Mouse (Mus musculus): Measurements from ENCODE around the gene Mt2. TPM values are rescaled to one million over a fixed set of nuclear protein-coding genes. Genes with fewer than 3 reads are reported as not detected.
A peak's percentile ranks its signal among the peaks of the same experiment; 100 is the strongest.

Mt2 gene
- polyA plus RNA-seq, 1 experiment from 2014 or later: 738 TPM

DNA sequence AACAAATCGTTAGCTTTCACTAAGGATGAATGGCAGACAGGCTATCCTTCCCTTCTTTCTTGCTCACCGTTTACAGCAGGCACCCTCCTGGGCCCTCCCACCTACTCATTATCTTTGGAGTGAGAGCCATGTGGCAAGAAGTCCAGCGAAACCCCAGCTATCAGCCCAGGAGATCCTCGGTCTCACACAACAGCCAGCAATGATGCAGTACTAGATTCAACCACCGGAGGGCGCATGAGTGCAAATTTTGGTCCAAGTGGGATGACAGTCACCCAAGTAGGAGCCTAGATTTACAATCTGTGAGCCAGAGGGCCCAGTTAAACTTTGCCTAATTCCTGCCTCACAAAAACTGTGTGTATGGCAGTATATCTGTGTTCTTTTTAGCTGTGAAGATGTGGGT lies 5.2 kb upstream of the Mt2 start:
- H3K27ac ChIP-seq (ENCODE audit: low read length): no peak overlapping the region
- peaks cover 12% of the 10 kb centered on the region for H3K27me3 ChIP-seq (replicated peaks; ENCODE audit: control insufficient read depth, insufficient read depth, low read length)
- 3% methylated on average over 6 of the region's 6 CpGs for WGBS
- no peaks in the 10 kb centered on the region for H3K36me3 ChIP-seq (ENCODE audit: control insufficient read depth, insufficient read depth, low read length)
- H3K9ac ChIP-seq (ENCODE audit: low read depth, low read length): no peak overlapping the region
- no peak overlapping the region for H3K4me2 ChIP-seq (ENCODE audit: low read depth, low read length)
- peak; percentile 51; the same call in 1 of the 2 replicates for ATAC-seq
- peaks cover 4% of the 10 kb centered on the region; the same call in 1 of the 2 replicates for H3K4me1 ChIP-seq (ENCODE audit: control insufficient read depth, insufficient read depth, low read length)
- H3K9me3 ChIP-seq (ENCODE audit: control insufficient read depth, low read length): no peaks in the 10 kb centered on the region
- H3K4me3 ChIP-seq (ENCODE audit: low read length): no peak overlapping the region

DNA sequence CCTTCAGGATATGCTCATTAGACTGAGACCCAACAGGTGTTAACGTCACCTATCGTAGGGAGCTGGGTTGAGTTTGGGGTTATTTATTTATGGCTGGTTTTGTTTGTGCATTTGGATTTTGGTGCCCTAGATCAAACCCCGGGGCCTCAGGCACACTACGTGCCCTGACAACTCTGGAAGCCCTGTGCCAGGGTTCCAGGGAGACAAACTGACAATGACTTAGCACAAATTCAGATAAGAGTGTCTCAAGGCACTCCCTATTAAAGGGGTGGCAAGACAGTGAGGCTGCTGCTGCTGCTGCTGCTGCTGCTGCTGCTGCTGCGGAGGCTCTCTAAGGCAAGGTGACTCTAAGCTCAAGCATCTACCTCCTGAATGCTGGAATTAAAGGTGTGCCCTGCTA lies 2.9 kb upstream of the Mt2 start:
- WGBS: 86% methylated on average over 5 of the region's 5 CpGs
- Histone ChIP-seq H3K9ac (ENCODE audit: low read depth, low read length) (no peak overlapping the region), H3K9me3 (ENCODE audit: control insufficient read depth, low read length) (no peaks in the 10 kb centered on the region), H3K4me1 (ENCODE audit: control insufficient read depth, insufficient read depth, low read length) (peaks cover 12% of the 10 kb centered on the region), H3K4me2 (ENCODE audit: low read depth, low read length) (no peak overlapping the region), H3K36me3 (ENCODE audit: control insufficient read depth, insufficient read depth, low read length) (no peaks in the 10 kb centered on the region), H3K27me3 (replicated peaks; ENCODE audit: control insufficient read depth, insufficient read depth, low read length) (peaks cover 30% of the 10 kb centered on the region), H3K4me3 (ENCODE audit: low read length) (no peak overlapping the region), H3K27ac (ENCODE audit: low read length) (no peak overlapping the region)
- no peak for ATAC-seq

DNA sequence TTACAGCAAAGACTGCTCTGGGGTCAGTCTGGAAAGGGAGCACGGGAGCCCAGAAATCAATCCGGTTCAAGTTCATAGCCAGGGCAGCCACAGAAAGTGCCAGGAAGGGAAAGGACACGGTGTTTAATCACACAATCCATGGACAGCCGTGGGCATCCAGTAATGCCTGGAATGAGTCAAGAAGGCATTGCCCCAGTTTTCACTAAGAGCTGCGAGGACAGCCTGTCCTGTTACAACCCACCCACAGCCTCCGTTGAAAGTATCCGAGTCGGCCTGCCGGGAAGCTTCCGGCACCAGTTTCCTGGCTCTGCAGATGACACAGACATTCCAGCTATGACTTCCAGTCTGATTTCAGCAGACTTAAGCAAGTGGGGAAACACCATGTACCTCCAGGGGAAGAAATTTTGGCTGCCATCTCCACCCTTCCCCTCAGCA lies 1.1 kb upstream of the Mt2 start:
- ATAC-seq: no peak
- Histone ChIP-seq H3K9me3 (ENCODE audit: control insufficient read depth, low read length) (no peaks in the 10 kb centered on the region), H3K4me2 (ENCODE audit: low read depth, low read length) (peak overlapping the region; percentile 95), H3K4me3 (ENCODE audit: low read length) (peak overlapping the region; percentile 59; the same call in 1 of the 2 replicates), H3K9ac (ENCODE audit: low read depth, low read length) (peak overlapping the region; percentile 72; the same call in 1 of the 2 replicates), H3K27ac (ENCODE audit: low read length) (no peak overlapping the region), H3K27me3 (replicated peaks; ENCODE audit: control insufficient read depth, insufficient read depth, low read length) (peaks cover 31% of the 10 kb centered on the region), H3K36me3 (ENCODE audit: control insufficient read depth, insufficient read depth, low read length) (no peaks in the 10 kb centered on the region), H3K4me1 (ENCODE audit: control insufficient read depth, insufficient read depth, low read length) (peaks cover 12% of the 10 kb centered on the region)
- 41% methylated on average over 10 of the region's 10 CpGs for WGBS

DNA sequence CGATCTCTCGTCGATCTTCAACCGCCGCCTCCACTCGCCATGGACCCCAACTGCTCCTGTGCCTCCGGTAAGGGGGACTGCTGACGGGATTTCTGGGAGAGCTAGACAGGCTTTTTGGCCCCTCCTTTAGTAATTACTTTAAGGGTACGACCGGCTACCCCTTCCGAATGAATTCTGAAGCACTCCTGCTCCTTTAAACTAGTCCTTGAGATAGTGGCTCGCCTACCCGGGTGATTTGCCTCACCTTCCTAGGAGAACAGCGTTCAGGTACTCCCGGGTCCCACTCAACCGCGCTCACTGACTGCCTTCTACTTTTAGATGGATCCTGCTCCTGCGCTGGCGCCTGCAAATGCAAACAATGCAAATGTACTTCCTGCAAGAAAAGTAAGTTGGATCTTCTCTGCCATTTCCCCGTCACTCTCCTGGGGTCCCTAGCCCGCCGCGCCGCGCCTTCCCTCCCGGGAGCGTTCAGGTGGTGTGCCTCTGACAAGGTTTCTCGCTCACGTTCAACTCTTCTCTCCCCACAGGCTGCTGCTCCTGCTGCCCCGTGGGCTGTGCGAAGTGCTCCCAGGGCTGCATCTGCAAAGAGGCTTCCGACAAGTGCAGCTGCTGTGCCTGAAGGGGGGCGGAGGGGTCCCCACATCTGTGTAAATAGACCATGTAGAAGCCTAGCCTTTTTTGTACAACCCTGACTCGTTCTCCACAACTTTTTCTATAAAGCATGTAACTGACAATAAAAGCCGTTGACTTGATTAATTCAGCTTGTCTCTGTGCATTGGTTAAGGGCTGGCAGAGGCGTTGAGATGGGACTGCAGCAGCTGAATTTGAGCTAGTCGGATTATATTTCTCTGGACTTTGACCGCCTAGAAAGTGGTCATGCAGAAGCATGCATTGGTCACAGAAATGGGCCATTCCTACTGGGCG lies 607 bp downstream of the Mt2 start:
- Histone ChIP-seq H3K4me3 (ENCODE audit: low read length) (peak overlapping the region; percentile 59), H3K4me1 (ENCODE audit: control insufficient read depth, insufficient read depth, low read length) (peaks cover 13% of the 10 kb centered on the region), H3K9ac (ENCODE audit: low read depth, low read length) (peak overlapping the region; percentile 72), H3K27me3 (replicated peaks; ENCODE audit: control insufficient read depth, insufficient read depth, low read length) (peaks cover 31% of the 10 kb centered on the region), H3K9me3 (ENCODE audit: control insufficient read depth, low read length) (no peaks in the 10 kb centered on the region), H3K36me3 (ENCODE audit: control insufficient read depth, insufficient read depth, low read length) (no peaks in the 10 kb centered on the region), H3K27ac (ENCODE audit: low read length) (peak overlapping the region; percentile 86), H3K4me2 (ENCODE audit: low read depth, low read length) (peak overlapping the region; percentile 95)
- peak; percentile 29 for ATAC-seq
- WGBS: 2% methylated on average over 39 of the region's 39 CpGs

DNA sequence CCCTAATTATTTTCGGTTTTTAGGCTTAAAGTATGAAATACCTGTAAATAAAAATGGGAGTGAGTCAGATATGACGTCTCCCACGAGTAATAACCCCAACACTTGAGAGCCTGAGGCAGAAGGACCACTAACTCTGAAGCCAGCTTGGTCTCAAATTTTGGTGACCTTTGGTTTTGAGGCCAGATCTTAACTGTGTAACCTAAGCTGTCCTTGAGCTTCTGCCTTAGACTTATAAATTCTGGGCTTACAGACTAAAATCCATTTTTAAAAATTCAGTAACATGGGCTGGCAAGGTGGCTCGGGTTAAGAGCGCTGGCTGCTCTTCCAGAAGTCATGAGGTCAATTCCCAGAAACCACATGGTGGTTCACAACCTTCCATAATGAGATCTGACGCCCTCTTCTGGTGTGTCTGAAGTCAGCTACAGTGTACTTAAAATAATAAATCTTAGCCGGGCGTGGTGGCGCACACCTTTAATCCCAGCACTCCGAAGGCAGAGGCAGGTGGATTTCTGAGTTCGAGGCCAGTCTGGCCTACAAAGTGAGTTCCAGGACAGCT lies 1.5 kb downstream of the Mt2 start:
- peaks cover 31% of the 10 kb centered on the region for H3K27me3 ChIP-seq (replicated peaks; ENCODE audit: control insufficient read depth, insufficient read depth, low read length)
- peak overlapping the region; percentile 95 for H3K4me2 ChIP-seq (ENCODE audit: low read depth, low read length)
- no peak for ATAC-seq
- peak overlapping the region; percentile 59 for H3K4me3 ChIP-seq (ENCODE audit: low read length)
- 49% methylated on average over 11 of the region's 11 CpGs for WGBS
- H3K4me1 ChIP-seq (ENCODE audit: control insufficient read depth, insufficient read depth, low read length): peaks cover 14% of the 10 kb centered on the region
- 0 out of 2 replicates have a peak overlapping the region, but pooled peaks have one; percentile 72 for H3K9ac ChIP-seq (ENCODE audit: low read depth, low read length)
- no peaks in the 10 kb centered on the region for H3K36me3 ChIP-seq (ENCODE audit: control insufficient read depth, insufficient read depth, low read length)
- no peaks in the 10 kb centered on the region for H3K9me3 ChIP-seq (ENCODE audit: control insufficient read depth, low read length)
- peak overlapping the region; percentile 86; the same call in 1 of the 2 replicates for H3K27ac ChIP-seq (ENCODE audit: low read length)

DNA sequence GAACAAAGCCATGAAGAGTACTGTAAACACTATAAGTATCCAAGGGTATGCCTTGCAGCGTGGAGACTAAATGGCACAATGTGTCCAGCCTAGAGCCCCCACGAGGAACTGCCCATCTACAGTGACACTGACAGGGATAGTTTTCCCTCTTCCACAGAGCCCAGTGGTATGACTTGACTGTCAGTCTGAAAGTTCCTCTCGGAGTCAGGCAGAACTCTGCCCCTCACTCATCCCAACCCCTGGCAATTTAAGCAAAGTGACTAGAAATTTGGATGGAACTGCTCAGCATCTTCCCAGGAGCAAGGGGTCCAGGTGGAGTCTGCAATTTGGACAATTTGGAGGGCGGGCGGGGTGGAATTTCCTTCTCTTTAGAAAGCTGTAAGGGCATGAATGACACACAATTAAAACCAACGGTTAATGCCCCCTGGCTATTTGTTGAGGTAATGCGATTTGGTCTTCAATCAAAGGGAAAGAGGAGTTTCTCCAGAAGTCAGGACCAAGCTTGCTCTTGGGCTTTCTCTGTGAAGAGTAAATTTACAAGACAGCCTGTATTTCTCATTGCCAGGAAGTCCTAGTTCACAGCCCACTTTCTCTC lies 2.3 kb downstream of the Mt2 start:
- WGBS: 41% methylated on average over 7 of the region's 7 CpGs
- Histone ChIP-seq H3K4me1 (ENCODE audit: control insufficient read depth, insufficient read depth, low read length) (peaks cover 14% of the 10 kb centered on the region), H3K9me3 (ENCODE audit: control insufficient read depth, low read length) (no peaks in the 10 kb centered on the region), H3K9ac (ENCODE audit: low read depth, low read length) (no peak overlapping the region), H3K4me3 (ENCODE audit: low read length) (no peak overlapping the region), H3K27ac (ENCODE audit: low read length) (no peak overlapping the region), H3K4me2 (ENCODE audit: low read depth, low read length) (no peak overlapping the region), H3K36me3 (ENCODE audit: control insufficient read depth, insufficient read depth, low read length) (no peaks in the 10 kb centered on the region), H3K27me3 (replicated peaks; ENCODE audit: control insufficient read depth, insufficient read depth, low read length) (peaks cover 33% of the 10 kb centered on the region)
- no peak for ATAC-seq

DNA sequence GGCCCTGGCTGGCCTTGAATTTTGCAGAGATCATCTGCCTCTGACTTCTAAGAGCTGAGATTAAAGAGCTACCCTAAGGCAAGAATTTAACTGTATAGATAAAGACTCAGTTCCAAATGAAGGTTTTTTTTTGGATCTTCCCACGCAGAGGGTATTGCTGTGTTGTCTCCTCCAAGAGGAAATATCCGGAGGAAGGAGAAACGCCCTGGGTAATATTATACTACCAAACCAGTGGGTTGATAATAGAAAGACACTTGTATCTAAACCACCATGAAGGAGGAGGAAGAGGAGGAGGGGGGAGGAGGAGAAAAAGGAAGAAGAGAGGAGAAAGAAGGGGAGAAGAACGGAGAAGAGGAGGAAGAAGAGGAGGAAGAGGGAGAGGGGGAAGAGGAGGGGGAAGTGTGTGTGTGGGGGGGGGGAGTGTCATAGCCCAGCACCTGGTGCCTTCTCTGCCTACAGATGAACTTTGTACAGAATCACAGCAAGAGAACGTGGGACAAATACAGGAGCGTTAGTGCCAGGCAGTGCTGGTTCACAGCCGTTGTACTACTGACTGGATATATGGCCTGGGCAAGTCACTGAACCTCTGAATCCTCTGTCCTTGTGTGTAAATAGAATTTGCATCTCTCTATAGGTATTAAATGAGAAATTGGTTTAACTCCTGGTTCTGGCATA lies 5.4 kb downstream of the Mt2 start:
- H3K4me1 ChIP-seq (ENCODE audit: control insufficient read depth, insufficient read depth, low read length): peaks cover 10% of the 10 kb centered on the region
- H3K36me3 ChIP-seq (ENCODE audit: control insufficient read depth, insufficient read depth, low read length): no peaks in the 10 kb centered on the region
- H3K4me2 ChIP-seq (ENCODE audit: low read depth, low read length): peak overlapping the region; percentile 75
- peaks cover 18% of the 10 kb centered on the region for H3K27me3 ChIP-seq (replicated peaks; ENCODE audit: control insufficient read depth, insufficient read depth, low read length)
- WGBS: 61% methylated on average over 7 of the region's 7 CpGs
- peak overlapping the region; percentile 63; the same call in 1 of the 2 replicates for H3K4me3 ChIP-seq (ENCODE audit: low read length)
- no peak for ATAC-seq
- H3K27ac ChIP-seq (ENCODE audit: low read length): peak overlapping the region; percentile 83
- H3K9me3 ChIP-seq (ENCODE audit: control insufficient read depth, low read length): no peaks in the 10 kb centered on the region
- H3K9ac ChIP-seq (ENCODE audit: low read depth, low read length): no peak overlapping the region

DNA sequence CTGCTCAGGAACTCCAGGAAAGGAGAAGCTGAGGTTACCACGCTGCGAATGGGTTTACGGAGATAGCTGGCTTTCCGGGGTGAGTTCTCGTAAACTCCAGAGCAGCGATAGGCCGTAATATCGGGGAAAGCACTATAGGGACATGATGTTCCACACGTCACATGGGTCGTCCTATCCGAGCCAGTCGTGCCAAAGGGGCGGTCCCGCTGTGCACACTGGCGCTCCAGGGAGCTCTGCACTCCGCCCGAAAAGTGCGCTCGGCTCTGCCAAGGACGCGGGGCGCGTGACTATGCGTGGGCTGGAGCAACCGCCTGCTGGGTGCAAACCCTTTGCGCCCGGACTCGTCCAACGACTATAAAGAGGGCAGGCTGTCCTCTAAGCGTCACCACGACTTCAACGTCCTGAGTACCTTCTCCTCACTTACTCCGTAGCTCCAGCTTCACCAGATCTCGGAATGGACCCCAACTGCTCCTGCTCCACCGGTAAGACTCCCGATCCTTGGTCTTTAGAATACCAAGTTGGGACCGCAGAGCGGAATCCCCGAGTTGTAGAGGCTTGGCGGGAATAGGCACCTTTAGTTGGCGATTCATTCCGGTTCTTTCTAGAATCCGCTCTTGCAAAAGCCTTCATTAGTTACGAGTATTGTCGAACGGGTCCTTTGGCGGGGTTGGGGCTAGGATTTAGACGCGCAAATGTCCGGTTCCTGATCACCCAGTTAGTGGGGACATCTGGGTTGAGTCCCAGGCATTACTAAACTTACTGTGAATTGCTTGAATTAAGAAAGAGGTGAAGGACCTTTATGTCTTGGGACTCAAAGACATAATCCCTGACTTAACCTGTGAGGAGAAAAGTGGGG lies 6.6 kb downstream of the Mt2 start, which contains the start of gene Mt1:
TSS of gene Mt1 (plus strand) at position 226 of the 856 bp plus-strand sequence.
- peak within 1 kb of the TSS; percentile 75 for H3K4me2 ChIP-seq (ENCODE audit: low read depth, low read length)
- H3K9ac ChIP-seq (ENCODE audit: low read depth, low read length): peak within 1 kb of the TSS; percentile 78
- peak within 1 kb of the TSS; percentile 83 for H3K27ac ChIP-seq (ENCODE audit: low read length)
- under 1% methylated on average over 50 of the region's 50 CpGs for WGBS
- H3K4me1 ChIP-seq (ENCODE audit: control insufficient read depth, insufficient read depth, low read length): peaks cover 12% of the 10 kb centered on the region
- peaks cover 8% of the 10 kb centered on the region; the same call in 1 of the 2 replicates for H3K27me3 ChIP-seq (replicated peaks; ENCODE audit: control insufficient read depth, insufficient read depth, low read length)
- H3K4me3 ChIP-seq (ENCODE audit: low read length): peak within 1 kb of the TSS; percentile 63
- no peaks in the 10 kb centered on the region for H3K9me3 ChIP-seq (ENCODE audit: control insufficient read depth, low read length)
- no peaks in the 10 kb centered on the region for H3K36me3 ChIP-seq (ENCODE audit: control insufficient read depth, insufficient read depth, low read length)
- peak; percentile 89 for ATAC-seq
